Mouse (Mus musculus): ENCODE results near the gene Nrde2. TPM values are rescaled to one million over a fixed set of nuclear protein-coding genes. Genes with fewer than 3 reads are reported as not detected.
"Not testable (repeated sequence)": the region's sequence is repeated elsewhere in the genome, so short reads cannot be mapped to it uniquely, and the experiment has no call there.

The Nrde2 gene
- 1 to 10 TPM; 7.5 to 7.8 TPM for total RNA-seq (2021)
- long read RNA-seq, experiment 1, partial matches to known transcripts = 1 of 6 reads
- long read RNA-seq, experiment 1, other reads (novel, unspliced or antisense) = 2 of 6 reads
- long read RNA-seq, experiment 2, transcript Nrde2-201 (14 exons, 3,718 nt) = major isoform, 5 of 8 reads
- long read RNA-seq, experiment 2, partial matches to known transcripts = 0 of 8 reads
- long read RNA-seq, experiment 2, other reads (novel, unspliced or antisense) = 3 of 8 reads

GRCm38 (mm10) chr12:100159261-100159975, at the start of gene Nrde2:
Gene Nrde2, minus strand, starts transcription at chr12:100159653.
- peak; percentile 93 for DNase-seq (ENCODE audit: low spot score)

DNA sequence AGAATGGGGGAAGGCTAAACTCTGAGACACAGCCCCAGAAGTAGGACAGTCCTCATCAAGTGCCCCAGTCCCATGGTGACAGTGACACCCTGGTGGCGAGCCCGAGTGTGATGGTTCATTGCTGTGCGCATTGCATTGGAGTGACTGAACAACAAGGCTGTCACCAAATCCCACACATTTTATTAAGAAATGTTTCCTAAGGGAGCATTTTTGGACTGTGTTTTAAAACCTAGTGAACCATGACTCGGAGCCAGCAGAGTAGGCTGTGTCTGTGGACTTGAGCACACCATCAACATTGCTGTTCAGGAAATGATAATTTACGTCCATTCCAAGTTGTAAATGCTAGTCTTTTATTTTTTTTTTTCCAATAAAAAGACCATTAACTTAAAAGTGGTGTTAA, 47.5 kb upstream of the Nrde2 start:
- no peak for DNase-seq (ENCODE audit: low spot score)

GRCm38 (mm10) chr12:100206521-100206920, 47.1 kb upstream of the Nrde2 start:
- DNase-seq (ENCODE audit: low spot score) = no peak

GRCm38 (mm10) chr12:100205156-100205555, 45.7 kb upstream of the Nrde2 start:
- no peak for DNase-seq (ENCODE audit: low spot score)

GRCm38 (mm10) chr12:100203759-100204158, 44.3 kb upstream of the Nrde2 start:
- no peak for DNase-seq (ENCODE audit: low spot score)

- peak; percentile 97 for DNase-seq (ENCODE audit: low spot score)
Measured at GRCm38 (mm10) chr12:100201838-100202237, 42.4 kb upstream of the Nrde2 start.

DNA sequence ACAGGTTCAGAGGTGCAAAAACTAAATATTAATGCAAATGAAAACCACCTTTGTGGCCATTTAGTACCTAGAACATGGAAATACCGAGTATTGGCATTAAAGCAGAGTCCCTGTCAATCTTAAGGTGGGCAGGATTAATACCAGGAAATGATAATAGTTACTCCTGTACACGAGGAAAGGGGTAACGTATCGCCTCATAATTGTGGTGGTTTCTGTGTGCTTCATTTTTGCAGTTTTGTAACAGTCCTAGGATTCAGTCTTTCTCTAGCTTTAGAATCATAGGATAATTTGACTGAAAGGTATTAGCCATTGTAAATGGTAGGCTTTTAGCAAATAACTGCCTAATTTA, 41.9 kb upstream of the Nrde2 start:
- no peak for DNase-seq (ENCODE audit: low spot score)

GRCm38 (mm10) chr12:100200645-100201362, 41.4 kb upstream of the Nrde2 start:
- DNase-seq (ENCODE audit: low spot score) = no peak

GRCm38 (mm10) chr12:100199891-100200644, 40.6 kb upstream of the Nrde2 start:
- DNase-seq (ENCODE audit: low spot score) = peak; percentile 69

- DNase-seq (ENCODE audit: low spot score) = peak; percentile 94
Measured at GRCm38 (mm10) chr12:100198967-100199660, 39.7 kb upstream of the Nrde2 start, which contains the start of gene Calm1. Gene Calm1, plus strand, starts transcription at chr12:100199435.

- DNase-seq (ENCODE audit: low spot score) = peak; percentile 60
Measured at GRCm38 (mm10) chr12:100196786-100197185, 37.3 kb upstream of the Nrde2 start.

DNA sequence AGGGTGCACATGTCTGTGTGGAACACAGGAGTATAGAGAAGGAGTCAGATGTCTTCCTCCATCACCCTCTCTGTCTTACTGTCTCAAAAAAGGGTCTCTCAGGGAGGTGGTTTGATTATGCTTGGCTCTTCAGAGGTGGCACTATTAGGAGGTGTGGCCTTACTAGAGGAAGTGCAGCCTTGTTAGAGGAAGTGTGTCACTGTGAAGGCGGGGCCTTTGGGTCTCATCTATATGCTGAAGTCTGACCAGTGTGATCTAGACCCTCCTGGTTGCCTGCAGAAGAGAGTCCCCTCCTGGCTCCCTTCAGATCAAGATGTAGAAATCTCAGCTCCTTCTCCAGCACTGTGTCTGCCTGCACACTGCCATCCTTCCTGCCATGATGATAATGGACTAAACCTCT, 34.7 kb upstream of the Nrde2 start:
- DNase-seq (ENCODE audit: low spot score) = no peak

DNA sequence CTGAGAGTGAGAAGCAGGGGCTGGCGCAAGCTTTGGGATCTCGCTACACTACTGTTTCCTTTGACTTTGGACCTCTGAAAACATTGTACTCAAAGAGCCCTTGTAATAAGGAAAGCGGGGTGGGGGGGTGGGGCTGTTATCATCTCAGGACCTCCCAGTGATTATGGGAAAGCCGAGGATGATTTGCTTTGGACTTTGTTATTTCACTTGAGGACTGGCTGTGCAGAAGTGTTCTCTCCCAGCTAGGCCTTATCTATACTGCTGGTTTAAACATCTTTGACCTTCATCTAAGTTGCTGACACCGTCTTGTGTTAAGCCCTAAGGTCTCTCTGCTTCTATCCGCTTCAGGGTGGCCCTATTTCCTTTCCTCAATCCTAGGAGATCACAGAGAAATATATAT, 31.3 kb upstream of the Nrde2 start:
- no peak for DNase-seq (ENCODE audit: low spot score)

DNA sequence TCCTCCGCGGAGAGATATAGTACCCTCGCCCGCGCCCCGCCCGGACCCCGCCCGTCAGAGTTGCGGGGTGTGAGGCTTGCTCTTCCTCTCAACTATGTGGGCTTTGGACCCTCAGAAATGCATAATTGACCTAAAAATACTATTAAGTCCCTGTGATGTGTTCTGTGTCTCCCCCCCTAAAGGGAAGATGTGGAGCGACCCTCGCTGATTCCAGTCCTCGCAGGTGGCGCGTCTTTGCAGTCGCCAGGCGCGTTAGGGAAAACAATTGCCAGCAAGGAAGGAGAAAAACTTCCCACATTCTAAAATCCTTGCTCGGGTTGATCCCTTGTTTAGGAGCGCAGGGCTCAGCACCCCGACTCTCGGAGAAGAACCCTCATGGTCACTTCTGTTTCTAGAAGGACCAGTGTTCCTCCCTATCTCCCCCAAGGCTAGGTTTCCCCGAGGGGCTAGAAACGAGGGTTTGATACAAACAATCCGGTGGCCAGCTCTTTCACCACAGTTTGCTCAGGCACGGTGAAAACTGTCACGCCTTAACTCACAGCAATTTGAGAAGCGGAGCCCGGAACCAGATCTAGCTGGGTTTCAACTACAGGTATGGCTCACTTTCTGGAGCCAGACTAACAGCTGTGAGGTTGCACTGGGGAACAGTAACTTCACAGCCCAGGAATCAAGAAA, 28.4 kb upstream of the Nrde2 start:
- DNase-seq (ENCODE audit: low spot score) = peak; percentile 52

DNA sequence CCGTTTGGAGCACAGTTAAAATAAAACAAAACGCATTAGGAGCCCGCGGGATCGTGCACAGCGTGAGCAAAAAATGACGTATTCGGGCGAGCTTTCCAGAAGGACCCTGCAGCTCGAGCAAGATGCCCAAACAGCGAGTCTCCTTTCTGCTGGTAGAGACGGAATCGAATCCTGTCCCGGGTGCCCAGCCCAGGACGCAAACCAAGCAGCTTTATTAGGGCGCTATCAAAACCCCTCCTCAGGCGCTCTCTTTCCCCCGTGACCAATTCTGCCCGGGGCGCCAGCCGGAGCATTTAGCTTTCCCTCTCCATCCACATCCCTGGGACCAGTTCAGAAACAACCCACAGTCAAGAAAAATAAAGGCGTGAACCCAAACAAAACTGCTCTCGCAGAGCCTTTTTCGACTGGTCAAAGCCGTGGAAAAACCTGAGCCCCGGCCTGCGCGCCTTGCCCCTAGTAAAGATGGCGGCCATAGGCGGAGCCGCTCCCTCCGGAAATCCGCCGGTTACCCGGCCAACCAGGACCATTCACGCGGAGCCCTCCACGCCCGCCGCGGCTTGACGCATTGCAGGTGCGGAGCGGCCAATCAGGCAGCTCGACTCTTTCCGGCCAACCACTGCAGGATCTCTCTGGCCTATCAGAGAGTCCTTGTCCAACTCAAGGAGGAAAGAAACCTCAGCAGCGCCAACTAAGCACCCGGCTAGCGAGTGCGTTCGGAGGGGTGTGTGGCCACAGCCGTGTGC, 27.7 kb upstream of the Nrde2 start:
- peak; percentile 99 for DNase-seq (ENCODE audit: low spot score)

DNA sequence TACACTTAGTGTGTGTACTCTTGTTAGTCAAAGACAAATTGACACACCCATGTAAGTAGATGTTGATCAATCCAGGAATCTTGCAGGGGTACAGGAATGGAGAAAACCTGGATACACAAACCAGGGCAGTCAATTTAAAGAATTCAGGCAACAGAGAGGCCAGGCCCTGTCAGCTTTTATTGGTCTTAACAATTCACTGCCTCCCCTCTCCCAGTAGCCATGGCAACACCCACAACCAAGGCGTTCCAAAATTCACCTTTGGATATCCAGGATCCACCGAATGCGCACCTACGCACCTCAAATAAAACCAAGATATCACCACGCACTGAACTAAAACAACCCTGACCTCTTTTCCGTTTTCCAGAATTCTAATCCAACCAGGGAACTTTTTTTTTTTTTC, 26.9 kb upstream of the Nrde2 start:
- no peak for DNase-seq (ENCODE audit: low spot score)

DNA sequence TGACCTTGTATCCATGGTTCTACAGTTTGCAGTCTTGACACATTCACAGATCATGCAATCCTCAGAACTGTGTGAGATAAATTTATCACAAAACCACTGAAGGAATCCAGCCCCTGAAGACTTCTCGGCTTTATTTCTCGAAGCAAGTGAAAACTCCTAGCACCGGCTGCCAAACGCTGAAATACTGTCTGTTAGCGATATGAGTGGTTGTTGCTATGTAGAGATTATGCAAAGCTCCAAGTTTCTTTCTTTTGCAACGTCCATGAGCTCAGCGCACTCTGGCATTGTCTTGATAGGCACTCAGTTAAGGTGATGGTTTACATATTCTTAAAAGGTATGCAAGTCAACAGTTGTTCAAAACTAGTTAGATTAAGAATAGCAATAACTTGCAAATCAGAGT, 26.4 kb upstream of the Nrde2 start:
- no peak for DNase-seq (ENCODE audit: low spot score)

- not testable (repeated sequence) for DNase-seq (ENCODE audit: low spot score)
Measured at GRCm38 (mm10) chr12:100184976-100185375, 25.5 kb upstream of the Nrde2 start.

- no peak for DNase-seq (ENCODE audit: low spot score)
Measured at GRCm38 (mm10) chr12:100183970-100184369, 24.5 kb upstream of the Nrde2 start.

- no peak for DNase-seq (ENCODE audit: low spot score)
Measured at GRCm38 (mm10) chr12:100182676-100183075, 23.2 kb upstream of the Nrde2 start.
